Mouse (Mus musculus) thymus, postnatal 0 days (tissue): ENCODE measurements around the gene Tuba8. TPM values are rescaled to one million over a fixed set of nuclear protein-coding genes. Genes with fewer than 3 reads are reported as not detected.
A peak's percentile ranks its signal among the peaks of the same experiment; 100 is the strongest.

Experiments
- DNase-seq: peaks from one replicate; pipeline ENCODE4 v3.0.0-alpha.2; 2015; ENCODE audit warnings: low spot score
- polyA plus RNA-seq: library from polyadenylated mRNA; unstranded; fragments of >200 nt; fragmentation: Nextera tagmentation; extraction: Ambion mirVana; gene quantifications from 2 replicates; pipeline ENCODE4 v1.2.1, GENCODE M21; 2015

Gene Tuba8
- polyA plus RNA-seq = 5.0 and 6.1 TPM in 2 replicates

DNA sequence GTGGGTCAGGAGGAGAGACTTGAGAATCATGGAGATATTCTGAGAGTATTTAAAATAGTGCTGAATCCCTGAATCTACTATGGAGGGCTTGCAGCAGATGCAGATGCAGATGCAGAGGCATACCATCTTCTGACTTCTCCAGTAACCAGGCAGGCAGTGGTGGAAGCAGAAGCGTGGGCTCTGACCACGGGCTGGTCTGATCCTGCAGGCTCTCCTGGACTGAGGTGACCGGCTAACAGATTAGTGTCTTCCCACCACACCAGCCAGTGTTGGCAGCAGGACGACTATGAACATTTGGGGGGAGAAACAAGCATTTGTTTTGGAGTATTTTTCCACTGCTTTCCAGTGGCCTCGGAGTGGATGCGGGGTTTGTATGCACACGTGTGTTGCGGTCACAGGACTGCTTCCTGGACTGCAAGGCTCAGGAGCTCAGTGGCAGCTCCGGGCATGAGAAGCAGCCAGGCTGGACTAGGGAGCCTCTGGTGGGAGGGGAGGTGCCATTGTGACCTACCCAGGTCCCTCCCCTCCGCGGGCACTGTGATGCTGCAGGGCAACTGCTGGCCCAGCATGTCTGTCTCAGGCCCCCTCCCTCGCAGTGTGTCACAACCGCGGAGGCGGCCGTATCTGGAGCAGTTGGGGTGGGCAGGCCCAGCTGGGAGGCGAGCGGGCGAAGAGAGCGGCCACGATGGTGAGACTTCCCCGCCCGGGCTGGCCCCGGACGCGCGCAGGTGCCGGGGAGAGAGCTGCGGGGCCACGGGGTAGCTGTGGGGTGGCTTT lies at the start of gene Tuba8:
Gene Tuba8, plus strand, starts transcription at position 548 of the 777 bp plus-strand sequence.
- peak; percentile 43 for DNase-seq

DNA sequence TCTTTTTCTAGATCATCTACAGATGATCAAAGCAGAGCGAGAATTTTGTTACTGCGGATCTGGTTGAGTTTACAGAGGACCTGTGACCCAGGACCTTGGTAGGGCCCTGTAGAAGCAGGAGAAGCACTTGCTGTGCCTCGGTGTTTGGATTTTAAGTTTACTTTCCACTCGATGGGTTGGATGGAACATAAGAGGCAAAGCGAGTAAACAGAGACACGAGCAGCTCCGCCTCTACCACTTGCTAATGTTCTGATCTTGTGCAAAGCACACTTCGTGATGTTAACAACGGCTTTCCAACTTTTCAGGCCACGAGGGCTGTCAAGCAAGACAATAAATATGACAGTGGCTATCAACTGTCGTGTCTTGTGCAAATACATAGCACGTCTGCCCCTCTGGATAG lies 47.9 kb upstream of the Tuba8 start:
- no peak for DNase-seq

DNA sequence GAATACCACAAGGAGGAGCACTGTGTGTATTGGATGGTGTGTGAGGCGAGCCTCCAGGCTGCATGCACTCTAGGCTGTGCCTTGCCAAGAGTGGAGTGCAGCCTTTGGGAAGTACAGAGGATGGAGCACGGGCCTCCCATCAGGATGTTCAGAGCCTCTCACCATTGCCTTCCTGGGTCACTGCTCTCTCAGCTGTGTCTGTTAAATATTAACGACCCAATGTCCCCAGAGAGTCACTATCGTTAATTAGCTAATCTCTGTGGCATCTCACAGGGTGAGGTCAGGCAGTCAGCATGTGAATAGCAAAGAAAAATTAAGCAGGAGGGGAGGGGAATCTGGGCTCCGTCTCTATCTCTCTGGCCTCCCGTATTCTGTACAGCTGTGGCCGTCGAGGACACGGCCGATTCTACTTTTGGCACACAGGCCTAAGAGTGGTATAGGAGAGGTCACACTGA lies 44.4 kb upstream of the Tuba8 start:
- DNase-seq = no peak

- no peak for DNase-seq
Observed at GRCm38 (mm10) chr6:121167381-121167975, 43.0 kb upstream of the Tuba8 start.

DNA sequence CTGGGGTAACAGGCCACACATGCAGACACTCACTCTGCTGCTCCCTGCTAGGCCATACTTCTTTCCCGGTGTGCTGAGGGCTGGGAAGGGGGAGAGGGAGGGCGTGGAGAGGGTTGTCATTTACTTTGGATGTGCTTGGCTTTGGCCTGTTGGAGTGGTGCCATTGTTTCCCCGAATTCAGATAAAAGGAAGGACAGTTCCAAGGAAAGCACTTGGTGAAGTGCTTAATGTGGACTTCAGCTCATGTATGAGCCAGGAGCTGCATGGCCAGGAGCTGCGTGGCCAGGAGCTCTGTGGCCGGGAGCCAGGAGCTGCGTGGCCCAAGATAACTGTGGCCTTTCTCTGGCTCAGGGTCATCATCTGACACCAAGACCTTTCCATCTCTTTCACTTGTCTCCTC lies 39.4 kb upstream of the Tuba8 start:
- DNase-seq = no peak

- DNase-seq = no peak
Observed at GRCm38 (mm10) chr6:121173471-121173870, 37.0 kb upstream of the Tuba8 start.

DNA sequence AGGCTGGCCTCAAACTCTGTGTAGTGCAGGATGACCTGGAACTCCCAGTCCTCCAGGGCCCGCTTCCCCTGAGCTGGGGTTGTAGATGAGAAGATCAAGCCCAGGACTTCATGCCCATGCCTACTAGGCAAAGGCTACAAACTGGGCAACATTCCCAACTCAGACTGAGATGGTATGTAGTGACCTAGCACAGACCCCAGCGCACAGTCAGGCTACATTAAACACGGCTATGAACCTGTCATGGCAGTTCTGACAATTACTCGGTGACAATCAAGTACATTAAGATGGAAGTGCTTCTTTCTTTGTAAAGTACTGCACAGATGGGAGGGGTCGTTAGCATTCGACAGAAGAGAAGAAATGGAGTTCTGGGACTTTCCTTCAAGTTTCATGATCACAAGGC lies 35.7 kb upstream of the Tuba8 start:
- no peak for DNase-seq

DNA sequence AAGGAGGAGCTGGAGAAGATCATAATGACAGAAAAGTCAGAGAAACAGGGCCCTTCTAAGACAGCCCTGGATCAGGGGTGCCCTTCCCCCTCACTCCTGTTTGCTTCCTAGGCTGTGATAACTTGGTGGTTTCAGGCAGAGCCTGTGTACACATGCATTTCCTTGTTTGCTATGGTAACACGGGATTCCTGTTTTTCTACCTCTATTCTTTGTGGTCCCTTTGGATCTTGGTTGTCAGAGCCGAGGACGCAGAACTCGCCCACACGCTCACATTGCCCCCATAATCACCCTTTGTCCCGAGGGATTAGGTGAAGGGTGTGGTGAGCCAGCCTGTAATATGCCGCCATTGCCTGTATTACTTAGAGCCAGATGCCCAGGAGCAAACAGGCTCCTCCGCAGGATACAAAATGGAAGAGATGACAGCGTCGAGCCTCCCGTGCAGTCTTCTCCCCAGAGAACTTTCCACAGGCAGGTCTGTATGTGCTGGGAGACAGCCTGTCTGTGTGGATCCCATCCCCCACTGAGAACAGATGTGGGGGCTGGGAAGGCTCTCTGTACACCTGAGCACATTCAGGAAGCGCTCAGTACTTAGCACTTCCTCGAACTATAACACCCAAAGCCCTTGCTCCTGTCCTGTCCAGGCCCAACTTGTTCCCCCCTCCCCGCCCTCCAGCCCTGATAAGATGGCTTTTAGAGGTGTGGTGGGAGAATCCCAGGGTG lies 34.3 kb upstream of the Tuba8 start:
- no peak for DNase-seq

DNA sequence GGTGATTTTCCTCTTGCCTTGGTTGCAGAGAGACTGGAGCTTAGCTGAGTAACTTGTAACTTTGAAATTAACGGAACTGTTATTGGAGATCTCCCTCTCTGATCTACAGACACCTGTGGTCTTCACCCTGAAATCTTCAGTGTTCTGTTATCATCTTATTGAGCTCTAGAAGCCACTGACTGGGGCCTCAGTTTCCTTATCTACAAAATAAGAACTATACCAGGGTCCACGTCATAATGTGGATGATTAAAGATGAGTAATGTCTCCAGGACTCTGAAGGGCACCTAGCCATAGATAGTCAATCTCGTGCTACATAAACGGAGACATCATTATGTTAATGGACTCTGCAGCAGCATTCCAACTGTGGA lies 33.8 kb upstream of the Tuba8 start:
- no peak for DNase-seq

GRCm38 (mm10) chr6:121177118-121177708 lies 33.3 kb upstream of the Tuba8 start:
- DNase-seq = no peak

GRCm38 (mm10) chr6:121178700-121179358 lies 31.7 kb upstream of the Tuba8 start:
- peak; percentile 68 for DNase-seq

DNA sequence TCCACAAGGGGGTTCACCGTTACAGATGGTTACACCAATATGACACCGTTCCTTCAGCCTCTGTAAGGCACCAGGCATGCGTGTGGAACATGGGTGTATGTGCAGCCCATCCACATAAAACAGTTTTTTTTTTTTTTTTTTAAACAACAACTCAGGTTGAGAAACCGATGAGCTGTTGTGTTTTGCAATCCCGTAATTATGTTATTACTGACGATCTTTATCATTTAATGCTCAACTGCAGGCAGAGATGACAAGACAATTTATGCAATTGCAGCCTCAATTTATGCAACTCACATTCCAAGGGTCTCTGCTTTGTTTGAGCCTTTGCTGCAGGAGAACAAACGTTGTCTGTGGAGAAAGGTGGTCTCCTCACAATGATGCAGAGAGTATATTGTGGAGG lies 30.6 kb upstream of the Tuba8 start:
- DNase-seq = no peak

- peak; percentile 95 for DNase-seq
Observed at GRCm38 (mm10) chr6:121183414-121184173, 26.9 kb upstream of the Tuba8 start, which contains the start of gene Pex26. Gene Pex26, plus strand, starts transcription at chr6:121183667.

DNA sequence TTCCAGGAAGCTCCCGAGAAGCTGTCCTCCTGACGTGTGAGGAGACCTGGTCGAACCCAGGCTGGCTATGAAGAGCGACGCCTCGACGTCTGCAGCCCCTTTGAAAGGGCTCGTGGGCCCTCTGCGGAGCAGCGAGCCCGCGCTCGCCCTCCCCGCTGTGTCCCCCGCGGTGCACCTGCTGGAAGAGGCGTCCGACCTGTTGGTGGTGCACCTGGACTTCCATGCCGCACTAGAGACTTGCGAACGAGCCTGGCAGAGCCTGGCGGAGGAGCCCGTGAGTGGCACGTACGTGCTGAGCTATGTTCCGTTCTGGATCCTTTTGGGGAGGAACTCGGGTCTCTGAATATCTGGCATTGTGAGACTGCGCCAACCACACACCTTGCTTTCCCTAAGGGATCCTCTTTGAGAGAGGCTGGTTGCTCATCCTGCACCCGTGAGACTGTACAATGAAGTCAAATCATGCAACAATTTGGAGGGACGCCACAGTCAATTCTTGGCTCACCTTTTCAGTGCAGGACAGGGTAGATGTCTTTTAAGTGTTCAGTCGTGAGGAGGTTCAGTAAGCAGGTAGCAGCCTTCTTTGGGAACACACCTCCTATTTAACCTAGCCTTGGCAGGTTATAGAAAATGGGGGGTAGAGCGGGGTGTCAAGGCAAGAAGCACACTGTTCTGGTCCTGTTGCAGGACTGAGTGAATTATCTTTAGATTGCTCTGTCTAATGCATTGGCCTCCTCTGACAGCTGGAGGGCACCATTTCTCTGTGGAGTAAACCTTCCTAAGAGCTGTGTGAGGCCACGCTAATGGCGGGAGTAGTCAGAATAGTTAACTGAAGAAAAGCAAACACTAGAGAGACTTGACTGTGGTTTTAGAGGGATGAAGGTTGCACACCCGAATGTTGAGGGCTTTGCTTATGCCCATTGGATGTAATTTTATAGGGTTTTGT lies 26.0 kb upstream of the Tuba8 start:
- peak; percentile 83 for DNase-seq

GRCm38 (mm10) chr6:121185232-121185631 lies 25.3 kb upstream of the Tuba8 start:
- no peak for DNase-seq

GRCm38 (mm10) chr6:121191261-121192009 lies 19.1 kb upstream of the Tuba8 start:
- DNase-seq = no peak

GRCm38 (mm10) chr6:121194061-121194955 lies 16.2 kb upstream of the Tuba8 start:
- peak; percentile 58 for DNase-seq
